Mouse (Mus musculus): ENCODE data around the gene Serpinb1c.

DNA sequence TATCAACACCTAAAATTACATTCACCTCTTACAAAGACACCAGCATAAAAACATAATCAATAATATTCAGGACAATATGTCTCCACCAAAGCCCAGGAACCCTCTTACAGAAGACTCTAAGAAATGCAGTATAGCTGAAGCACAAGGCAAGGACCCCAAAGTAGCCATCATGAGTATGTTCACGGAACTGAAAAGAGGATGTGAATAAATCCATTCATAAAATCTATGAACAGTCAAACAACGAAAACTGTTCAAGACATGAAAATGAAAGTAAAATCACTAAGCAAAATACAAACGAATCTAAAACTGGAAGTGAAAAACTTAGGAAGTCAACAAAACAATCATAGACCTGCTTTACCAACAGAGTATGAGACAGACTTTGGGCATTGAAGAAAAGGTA is 10.2 kb upstream of the Serpinb1c start:
- TF ChIP-seq POLR2A (IDR thresholded peaks at IDR 0.05; ENCODE audit: insufficient read depth, low read depth, low read length), result no peak
- TF ChIP-seq CTCF (IDR thresholded peaks at IDR 0.05), result no peak
- no peak for TF ChIP-seq EP300 (IDR thresholded peaks at IDR 0.05; ENCODE audit: insufficient read depth, low read depth, low read length)
